Mouse (Mus musculus) kidney, postnatal 0 days (tissue): ENCODE data around the gene Zhx3. TPM values are rescaled to one million over a fixed set of nuclear protein-coding genes. Genes with fewer than 3 reads are reported as not detected.

Experiments used
- ATAC-seq: fragments of 200-750 bp; cut with Nextera tagmentation; replicated peaks from 2 replicates; pipeline ENCODE4 v1.8.0; 2017; ENCODE audit warnings: low read depth, moderate number of reproducible peaks, moderate TSS enrichment, moderate library complexity; ENCODE audit not compliant: low FRiP score
- DNase-seq: peaks from one replicate; pipeline ENCODE4 v3.0.0-alpha.2; 2016; ENCODE audit warnings: low spot score
- H3K27ac ChIP-seq: fragments of 300-500 bp; sonication (generic); 2 replicates; pipeline ENCODE4 v1.5.1; 2014; ENCODE audit warnings: mild to moderate bottlenecking
- H3K27me3 ChIP-seq: fragments of 300-500 bp; sonication (generic); 2 replicates; pipeline ENCODE4 v1.6.1; 2014; ENCODE audit warnings: low read length, mixed read lengths; ENCODE audit not compliant: insufficient read depth
- H3K36me3 ChIP-seq: fragments of 300-500 bp; sonication (generic); 2 replicates; pipeline ENCODE4 v1.6.1; 2014; ENCODE audit warnings: low read length, mixed read lengths; ENCODE audit not compliant: insufficient read depth
- H3K4me1 ChIP-seq: fragments of 300-500 bp; sonication (generic); replicated peaks from 2 replicates; pipeline ENCODE4 v1.6.1; 2014; ENCODE audit warnings: antibody characterized with exemption, low read length, mixed read lengths; ENCODE audit not compliant: insufficient read depth
- H3K4me2 ChIP-seq: fragments of 300-500 bp; sonication (generic); 2 replicates; pipeline ENCODE4 v1.6.1; 2014; ENCODE audit warnings: mild to moderate bottlenecking, low read length, moderate library complexity, mixed read lengths
- H3K4me3 ChIP-seq: fragments of 300-500 bp; sonication (generic); replicated peaks from 2 replicates; pipeline ENCODE4 v1.5.1; 2014; ENCODE audit warnings: low read depth, low read length
- H3K9ac ChIP-seq: fragments of 300-500 bp; sonication (generic); 2 replicates; pipeline ENCODE4 v1.6.1; 2014; ENCODE audit warnings: low read depth, low read length
- H3K9me3 ChIP-seq: fragments of 300-500 bp; sonication (generic); replicated peaks from 2 replicates; pipeline ENCODE4 v1.6.1; 2016; ENCODE audit warnings: low read length, inconsistent platforms, mixed read lengths
- CTCF ChIP-seq: IDR thresholded peaks from 2 replicates; pipeline ENCODE4 v1.5.1; 2016; ENCODE audit warnings: antibody characterized with exemption, low read depth, mild to moderate bottlenecking, moderate library complexity
- WGBS: fragments of 180-500 bp; shearing (Covaris S2); extraction: QIAGEN DNeasy Blood & Tissue Kit; methylation state at CpG from one replicate; pipeline ENCODE4 v1.1.7; 2014; 5-methylcytosine and 5-hydroxymethylcytosine counted together
- polyA plus RNA-seq: library from polyadenylated mRNA; unstranded; fragments of >200 nt; fragmentation: Nextera tagmentation; extraction: Ambion mirVana; gene quantifications from 2 replicates; pipeline ENCODE4 v1.2.1, GENCODE M21; 2015

Gene Zhx3
- polyA plus RNA-seq, 1 experiment from 2014 or later: 12.6 TPM

GRCm38 (mm10) chr2:160734331-160734730 is 138.5 kb downstream of the Zhx3 start:
- H3K9me3 ChIP-seq: no peaks in the 10 kb centered on the region
- H3K4me2 ChIP-seq: peak overlapping the region; percentile 92; the same call in 1 of the 2 replicates
- DNase-seq (no peak), ATAC-seq (no peak)
- no peaks in the 10 kb centered on the region for H3K36me3 ChIP-seq
- H3K4me3 ChIP-seq: no peak overlapping the region
- no peak for TF ChIP-seq CTCF
- H3K27ac ChIP-seq: no peak overlapping the region; the same call in 1 of the 2 replicates
- no peak overlapping the region for H3K9ac ChIP-seq
- H3K27me3 ChIP-seq: no peaks in the 10 kb centered on the region
- peaks cover 33% of the 10 kb centered on the region for H3K4me1 ChIP-seq
- WGBS: 78% methylated on average over 3 of the region's 3 CpGs

- Histone ChIP-seq H3K9ac (peak overlapping the region; percentile 98), H3K9me3 (no peaks in the 10 kb centered on the region), H3K4me3 (peak overlapping the region; percentile 97), H3K27me3 (no peaks in the 10 kb centered on the region), H3K4me1 (peaks cover 22% of the 10 kb centered on the region; the same call in 1 of the 2 replicates), H3K27ac (no peak overlapping the region), H3K4me2 (peak overlapping the region; percentile 92), H3K36me3 (no peaks in the 10 kb centered on the region)
- TF ChIP-seq CTCF: no peak
- ATAC-seq (no peak), DNase-seq (no peak)
- 21% methylated on average over 7 of the region's 7 CpGs for WGBS
Measured at GRCm38 (mm10) chr2:160733131-160733531, 139.7 kb downstream of the Zhx3 start.

GRCm38 (mm10) chr2:160732420-160732995 is 140.3 kb downstream of the Zhx3 start:
- no peaks in the 10 kb centered on the region for H3K36me3 ChIP-seq
- peak overlapping the region; percentile 92 for H3K4me2 ChIP-seq
- DNase-seq (no peak), ATAC-seq (no peak)
- 13% methylated on average over 9 of the region's 9 CpGs for WGBS
- H3K27ac ChIP-seq: peak overlapping the region; percentile 95
- H3K4me3 ChIP-seq: peak overlapping the region; percentile 97
- H3K9ac ChIP-seq: peak overlapping the region; percentile 98
- no peak for TF ChIP-seq CTCF
- H3K9me3 ChIP-seq: no peaks in the 10 kb centered on the region
- H3K4me1 ChIP-seq: peaks cover 22% of the 10 kb centered on the region; the same call in 1 of the 2 replicates
- H3K27me3 ChIP-seq: no peaks in the 10 kb centered on the region

GRCm38 (mm10) chr2:160731839-160732261 is 140.9 kb downstream of the Zhx3 start:
- Histone ChIP-seq H3K4me1 (peaks cover 22% of the 10 kb centered on the region; the same call in 1 of the 2 replicates), H3K4me3 (peak overlapping the region; percentile 97)

GRCm38 (mm10) chr2:160731117-160731838 is 141.5 kb downstream of the Zhx3 start, which contains the start of gene Plcg1:
Gene Plcg1 (plus strand): TSS chr2:160731300.
- peak within 1 kb of the TSS; percentile 95 for H3K27ac ChIP-seq
- WGBS: 0% methylated on average over 64 of the region's 99 CpGs
- no peaks in the 10 kb centered on the region for H3K9me3 ChIP-seq
- no peaks in the 10 kb centered on the region for H3K36me3 ChIP-seq
- H3K9ac ChIP-seq: peak within 1 kb of the TSS; percentile 98
- H3K4me2 ChIP-seq: peak within 1 kb of the TSS; percentile 92
- peaks cover 22% of the 10 kb centered on the region; the same call in 1 of the 2 replicates for H3K4me1 ChIP-seq
- DNase-seq (peak; percentile 96), ATAC-seq (peak; percentile 92)
- H3K4me3 ChIP-seq: peak within 1 kb of the TSS; percentile 97
- H3K27me3 ChIP-seq: no peaks in the 10 kb centered on the region
- TF ChIP-seq CTCF: no peak

More at GRCm38 (mm10) chr2:160731839-160732261, 140.9 kb downstream of the Zhx3 start:
- no peaks in the 10 kb centered on the region for H3K9me3 ChIP-seq
- peak overlapping the region; percentile 95 for H3K27ac ChIP-seq
- H3K4me2 ChIP-seq: peak overlapping the region; percentile 92
- ATAC-seq (peak; percentile 46), DNase-seq (peak; percentile 70)
- no peaks in the 10 kb centered on the region for H3K27me3 ChIP-seq
- 0% methylated on average over 32 of the region's 32 CpGs for WGBS
- H3K36me3 ChIP-seq: no peaks in the 10 kb centered on the region
- H3K9ac ChIP-seq: peak overlapping the region; percentile 98
- 0 out of 2 replicates have a peak, but pooled peaks have one; percentile 3 for TF ChIP-seq CTCF

- no peak for ATAC-seq
- H3K27ac ChIP-seq: no peak overlapping the region
- WGBS: 6% methylated on average over 19 of the region's 19 CpGs
Measured at GRCm38 (mm10) chr2:160730797-160731116, 142.0 kb downstream of the Zhx3 start.

More at GRCm38 (mm10) chr2:160730797-160731116, 142.0 kb downstream of the Zhx3 start:
- Histone ChIP-seq H3K4me2 (peak overlapping the region; percentile 92), H3K4me1 (peaks cover 19% of the 10 kb centered on the region; the same call in 1 of the 2 replicates), H3K27me3 (no peaks in the 10 kb centered on the region), H3K9me3 (no peaks in the 10 kb centered on the region), H3K9ac (peak overlapping the region; percentile 98), H3K36me3 (no peaks in the 10 kb centered on the region), H3K4me3 (peak overlapping the region; percentile 97)
- no peak for DNase-seq
- no peak for TF ChIP-seq CTCF
